ENCODE assay signal across 17 mouse cellular contexts in the genomic region with DNA sequence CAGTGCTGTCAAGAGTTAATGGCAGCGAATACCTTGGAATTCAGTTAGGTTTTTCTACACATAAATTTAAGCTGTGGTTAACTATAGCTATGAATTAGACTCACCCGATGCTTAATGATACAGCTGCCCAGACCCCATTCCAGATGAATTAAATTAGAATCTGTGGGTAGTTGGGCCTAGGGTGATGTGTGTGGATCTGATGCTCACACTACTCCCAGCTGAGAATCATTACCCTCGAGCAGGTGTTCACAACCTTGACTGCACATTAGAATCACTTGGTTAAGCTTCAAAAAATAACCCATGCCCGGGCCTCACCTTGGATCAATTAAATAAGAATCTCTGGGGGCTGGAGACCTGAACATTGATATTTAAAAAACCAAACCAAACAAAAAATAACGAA.
"Had no signal": no experiment of that assay in that cellular context is flagged by ENCODE, and none has a peak within 500 bp of the region (broad histone marks: within the 10 kb centered on the region; RNA-seq: fewer than 3 reads in every experiment).

No protein-coding gene starts in this region.

- H3K4me3 ChIP-seq: lung, embryonic 15.5 days; megakaryocyte, embryonic 14.5 days; midbrain, embryonic 13.5 days; midbrain, embryonic 15.5 days; neural tube, embryonic 12.5 days had no signal

- ATAC-seq: lung, postnatal 0 days; midbrain, embryonic 13.5 days; midbrain, embryonic 15.5 days had no signal

- H3K27ac ChIP-seq: lung, embryonic 15.5 days; macrophage; midbrain, embryonic 13.5 days; midbrain, embryonic 15.5 days; neural tube, embryonic 12.5 days had no signal

- DNase-seq: lung, adult 2 months; lung, postnatal 14 days; lung, postnatal 36 days; right cerebral cortex, postnatal 25 days; right cerebral cortex, postnatal 4 days; spleen, adult 18-20 months; thymus, adult 18-20 months; thymus, postnatal 14 days; thymus, postnatal 36 days had no signal

- H3K4me2 ChIP-seq: lung, embryonic 15.5 days; midbrain, embryonic 11.5 days; midbrain, embryonic 13.5 days; midbrain, embryonic 15.5 days; neural tube, embryonic 12.5 days had no signal

- H3K9ac ChIP-seq: lung, embryonic 15.5 days; midbrain, embryonic 13.5 days; midbrain, embryonic 15.5 days; neural tube, embryonic 12.5 days had no signal

- H3K36me3 ChIP-seq: lung, embryonic 15.5 days; midbrain, embryonic 13.5 days; midbrain, embryonic 15.5 days; neural tube, embryonic 12.5 days had no signal

- H3K9me3 ChIP-seq: lung, embryonic 15.5 days; megakaryocyte, embryonic 14.5 days; midbrain, embryonic 13.5 days; midbrain, embryonic 15.5 days; neural tube, embryonic 12.5 days had no signal

- H3K27me3 ChIP-seq: lung, embryonic 15.5 days; megakaryocyte, embryonic 14.5 days; midbrain, embryonic 13.5 days; midbrain, embryonic 15.5 days; neural tube, embryonic 12.5 days had no signal

- H3K4me1 ChIP-seq: lung, embryonic 15.5 days; megakaryocyte, embryonic 14.5 days; midbrain, embryonic 13.5 days; midbrain, embryonic 15.5 days; neural tube, embryonic 12.5 days had no signal
